Mouse (Mus musculus) mesoderm, embryonic 11.5 days (tissue): ENCODE results near the gene Pidd1.
A peak's percentile ranks its signal among the peaks of the same experiment; 100 is the strongest.
"Not testable (repeated sequence)": the region's sequence is repeated elsewhere in the genome, so short reads cannot be mapped to it uniquely, and the experiment has no call there.

Source experiments
- DNase-seq: peaks from one replicate; pipeline ENCODE4 v3.0.0-alpha.2; 2012; ENCODE audit warnings: low read depth, low spot score

Gene Pidd1

DNA sequence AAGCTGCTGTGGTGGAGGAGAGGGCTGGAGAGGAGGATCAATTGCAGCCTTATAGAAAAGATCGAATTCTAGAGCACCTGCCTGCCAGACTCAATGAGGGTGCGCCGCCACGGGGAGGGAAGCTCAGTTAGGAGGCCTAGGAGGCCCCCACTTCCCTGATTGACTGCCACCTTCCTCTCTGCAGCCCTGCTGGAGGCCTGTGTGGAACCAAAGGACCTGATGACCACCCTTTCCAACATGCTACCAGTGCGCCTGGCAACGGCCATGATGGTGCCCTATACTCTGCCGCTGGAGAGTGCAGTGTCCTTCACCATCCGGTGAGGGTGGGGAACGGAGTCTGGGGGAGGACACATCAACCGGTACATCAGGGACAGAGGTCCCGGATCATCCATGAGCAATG is 14.8 kb upstream of the Pidd1 start:
- DNase-seq = no peak

DNA sequence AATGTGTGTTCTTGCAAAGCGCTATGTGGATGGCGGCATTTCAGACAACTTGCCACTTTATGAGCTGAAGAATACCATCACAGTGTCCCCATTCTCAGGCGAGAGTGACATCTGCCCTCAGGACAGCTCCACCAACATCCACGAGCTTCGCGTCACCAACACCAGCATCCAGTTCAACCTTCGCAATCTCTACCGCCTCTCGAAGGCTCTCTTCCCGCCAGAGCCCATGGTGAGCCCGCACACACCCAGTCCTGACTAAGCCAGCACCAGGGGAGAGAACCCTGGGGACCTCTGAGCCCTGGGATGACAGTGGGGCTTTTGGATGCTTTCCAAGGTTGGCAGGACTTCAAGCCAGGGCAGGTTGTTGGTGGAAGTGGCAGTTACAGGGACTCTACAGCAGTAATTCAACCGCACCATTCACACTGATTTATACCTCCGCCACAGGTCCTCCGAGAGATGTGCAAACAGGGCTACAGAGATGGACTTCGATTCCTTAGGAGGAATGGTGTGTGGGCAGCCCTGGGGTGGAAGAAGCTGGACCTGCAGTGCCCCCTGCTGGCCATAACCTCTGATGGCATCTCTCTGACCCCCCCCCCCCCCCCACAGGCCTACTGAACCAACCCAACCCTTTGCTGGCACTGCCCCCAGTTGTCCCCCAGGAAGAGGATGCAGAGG is 14.3 kb upstream of the Pidd1 start:
- DNase-seq = peak; percentile 45

DNA sequence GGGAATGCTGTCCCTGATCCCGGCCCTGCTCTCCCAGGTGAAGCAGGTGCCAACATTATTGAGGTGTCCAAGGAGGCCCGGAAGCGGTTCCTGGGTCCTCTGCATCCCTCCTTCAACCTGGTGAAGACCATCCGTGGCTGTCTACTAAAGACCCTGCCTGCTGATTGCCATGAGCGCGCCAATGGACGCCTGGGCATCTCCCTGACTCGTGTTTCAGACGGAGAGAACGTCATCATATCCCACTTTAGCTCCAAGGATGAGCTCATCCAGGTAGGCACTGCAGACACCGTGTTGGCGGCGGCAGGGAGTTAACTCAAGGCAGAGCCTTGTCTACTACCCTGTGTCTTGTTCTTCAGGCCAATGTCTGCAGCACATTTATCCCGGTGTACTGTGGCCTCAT is 13.4 kb upstream of the Pidd1 start:
- no peak for DNase-seq

- no peak for DNase-seq
These were observed 12.9 kb upstream of the Pidd1 start for GRCm38 (mm10) chr7:141456739-141457138.

DNA sequence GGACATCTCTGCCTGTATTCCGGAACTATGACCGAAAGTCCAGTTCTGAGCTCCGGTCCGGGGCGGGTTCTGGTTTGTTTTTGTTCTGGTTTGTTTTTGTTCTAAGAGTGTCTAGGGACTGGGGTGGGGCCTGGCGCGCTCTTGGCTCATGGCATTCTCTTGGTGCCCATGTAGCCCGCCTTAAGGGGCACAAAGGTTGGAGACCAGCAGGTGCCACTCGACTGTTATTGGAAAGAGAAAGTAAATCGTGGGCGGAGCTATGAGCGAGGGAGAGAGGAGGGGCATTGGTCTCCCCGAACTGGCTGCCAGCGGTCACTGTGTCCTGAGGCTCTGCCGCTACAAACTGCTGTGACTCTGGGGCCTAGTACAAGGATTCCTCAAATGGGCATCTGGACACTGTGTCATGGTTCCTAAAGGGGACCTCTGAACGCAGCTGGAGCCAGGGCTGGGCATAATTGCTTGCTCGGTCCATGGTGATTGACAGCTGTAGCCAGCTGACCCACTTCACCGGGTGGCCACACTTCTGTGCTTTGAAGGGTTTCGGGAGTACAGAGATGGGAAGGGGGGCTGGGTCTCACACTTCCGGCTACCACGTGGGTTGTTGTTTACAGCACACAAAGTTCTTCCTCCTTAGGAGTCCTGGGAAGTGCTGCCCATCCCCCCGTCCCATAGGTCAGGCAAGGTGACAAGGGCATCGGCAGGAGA is 11.9 kb upstream of the Pidd1 start:
- DNase-seq = peak; percentile 43

GRCm38 (mm10) chr7:141454967-141455551 is 11.2 kb upstream of the Pidd1 start, which contains the start of gene Pnpla2:
Gene Pnpla2, plus strand, starts transcription at chr7:141455198.
- peak; percentile 92 for DNase-seq

DNA sequence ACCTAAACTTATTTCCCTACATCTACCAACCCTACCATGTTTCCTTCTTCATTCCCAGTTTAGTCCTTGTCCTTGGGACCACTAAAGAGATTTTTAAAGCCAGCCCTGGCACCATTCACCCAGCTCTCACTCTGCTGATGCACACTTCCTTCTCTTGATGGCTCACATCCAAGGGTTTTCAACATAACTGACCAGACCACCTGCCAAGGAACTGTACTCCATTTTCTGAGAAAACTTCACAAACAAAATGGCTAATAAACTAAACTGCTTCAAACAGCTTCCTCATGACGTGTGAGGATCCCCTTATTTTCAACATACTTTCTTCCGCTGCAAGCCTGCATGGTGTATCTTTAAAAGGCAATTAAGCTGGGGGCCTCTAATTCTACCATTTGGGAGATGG is 9.8 kb upstream of the Pidd1 start:
- no peak for DNase-seq

DNA sequence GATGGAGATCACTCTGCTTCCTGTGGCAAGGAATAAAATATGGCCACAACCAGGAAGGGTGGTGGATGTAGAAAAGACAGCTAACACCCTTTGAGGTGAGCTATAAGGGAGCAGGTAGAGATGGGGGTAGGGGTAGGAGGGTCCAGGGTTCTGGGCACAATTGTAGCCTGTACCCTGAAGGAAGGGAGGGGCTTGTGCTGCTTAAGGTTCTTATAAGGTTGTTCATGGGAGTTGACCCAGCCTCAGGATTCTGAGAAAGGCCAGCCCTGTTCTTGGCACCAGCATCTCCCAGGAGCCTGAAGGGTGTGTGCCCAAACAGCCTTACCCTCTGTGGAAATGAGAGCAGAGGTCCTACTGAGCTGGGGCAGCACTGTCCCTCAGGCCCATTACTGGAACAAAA is 8.1 kb upstream of the Pidd1 start:
- no peak for DNase-seq

DNA sequence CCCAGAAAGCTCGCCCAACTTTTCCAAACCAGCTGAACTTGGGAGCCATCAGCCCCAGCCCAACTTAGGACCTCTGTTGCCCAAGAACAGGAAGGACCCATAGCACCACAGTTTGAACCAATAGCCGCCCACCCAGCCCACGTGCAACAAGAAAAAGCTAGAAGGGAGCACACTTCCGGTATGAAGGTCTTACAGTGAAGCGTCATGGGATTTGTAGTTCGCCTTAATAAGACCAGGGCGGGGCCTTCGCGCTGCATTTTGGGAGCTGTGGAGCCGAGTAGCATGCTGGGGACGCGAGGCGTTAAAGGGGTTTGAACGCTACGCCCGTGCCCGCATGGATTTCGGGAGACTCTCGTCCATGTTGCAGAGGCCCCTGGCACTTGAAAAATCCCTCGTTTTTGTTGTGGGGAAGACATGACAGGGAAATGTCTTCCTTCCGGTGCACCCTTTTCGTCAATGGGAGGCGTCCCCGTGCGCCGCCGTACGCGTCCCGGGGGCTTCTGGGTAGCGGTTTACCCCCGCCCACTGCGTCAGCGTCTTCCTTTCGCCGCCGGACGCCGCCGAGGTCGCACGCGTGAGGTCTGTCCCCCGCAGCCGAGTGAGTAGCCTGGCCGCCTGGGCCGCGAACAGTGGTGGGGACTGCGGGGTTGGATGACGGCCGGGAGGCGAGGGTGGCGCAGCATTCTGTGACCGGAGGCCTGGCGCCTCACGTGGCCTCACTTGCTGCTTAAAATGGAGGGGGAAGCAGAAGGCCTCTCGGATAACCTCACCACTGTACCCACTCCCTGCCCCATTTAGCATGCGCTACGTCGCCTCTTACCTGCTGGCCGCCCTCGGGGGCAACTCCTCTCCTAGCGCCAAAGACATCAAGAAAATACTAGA is 3.5 kb upstream of the Pidd1 start, which contains the start of gene Rplp2:
TSS of gene Rplp2 (plus strand) at position 261 of the 882 bp plus-strand sequence.
- peak; percentile 90 for DNase-seq

DNA sequence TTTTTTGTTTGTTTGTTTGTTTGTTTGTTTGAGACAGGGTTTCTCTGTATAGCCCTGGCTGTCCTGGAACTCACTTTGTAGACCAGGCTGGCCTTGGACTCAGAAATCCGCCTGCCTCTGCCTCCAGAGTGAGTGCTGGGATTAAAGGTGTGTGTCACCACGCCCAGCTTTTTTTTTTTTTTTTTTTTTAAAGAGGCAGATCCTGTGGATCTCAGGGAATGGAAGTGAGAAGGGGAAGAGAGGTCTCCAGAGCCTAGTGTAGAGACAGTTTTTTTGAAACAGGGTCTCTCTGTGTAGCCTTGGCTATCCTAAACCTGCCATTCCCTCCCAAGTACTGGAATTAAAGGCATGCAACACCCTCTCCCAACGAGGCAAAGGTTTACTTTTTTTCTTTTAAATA is 2.5 kb upstream of the Pidd1 start:
- not testable (repeated sequence) for DNase-seq

- peak; percentile 59 for DNase-seq
These were observed 574 bp downstream of the Pidd1 start for GRCm38 (mm10) chr7:141443081-141443821.

GRCm38 (mm10) chr7:141442199-141442598 is 1.6 kb downstream of the Pidd1 start:
- no peak for DNase-seq

DNA sequence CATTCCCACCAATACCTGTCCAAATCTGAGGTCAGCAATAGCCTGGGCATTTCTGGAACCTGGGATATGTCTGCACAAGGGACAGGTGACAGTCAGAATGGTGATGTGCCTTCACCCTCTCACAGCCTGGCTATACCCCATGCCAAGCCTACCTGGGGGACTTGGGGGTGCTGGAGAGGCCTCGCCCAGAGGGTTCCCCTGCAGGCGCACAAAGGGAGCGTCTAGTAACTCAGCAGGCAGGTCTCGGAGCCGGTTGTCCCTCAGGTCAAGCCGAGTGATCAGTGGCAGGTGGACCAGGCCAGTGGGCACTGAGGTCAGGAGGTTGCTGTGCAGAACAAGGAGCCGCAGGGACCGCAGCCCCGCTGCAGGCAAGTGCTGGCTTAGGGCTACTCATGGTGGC is 2.4 kb downstream of the Pidd1 start:
- DNase-seq = no peak

DNA sequence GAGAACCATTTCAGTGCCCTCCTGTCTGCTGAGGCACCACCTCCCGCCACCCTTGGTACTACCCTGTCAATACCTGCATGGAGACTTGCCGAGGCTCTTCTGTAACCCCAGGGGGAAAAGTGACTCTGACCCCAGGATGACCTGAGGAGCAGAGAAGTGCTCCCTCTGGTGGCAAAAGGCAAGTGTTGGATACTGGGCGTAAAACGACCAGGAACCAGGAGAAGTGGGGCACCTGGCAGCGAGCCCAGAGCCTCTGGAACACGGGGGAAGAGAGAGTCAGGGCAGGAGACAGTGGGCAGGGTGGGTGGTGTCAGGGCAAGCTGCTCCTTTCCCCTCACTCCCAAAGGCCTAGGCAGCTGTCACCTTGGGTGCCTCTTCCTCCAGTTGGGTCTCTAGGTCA is 3.2 kb downstream of the Pidd1 start:
- peak; percentile 63 for DNase-seq

DNA sequence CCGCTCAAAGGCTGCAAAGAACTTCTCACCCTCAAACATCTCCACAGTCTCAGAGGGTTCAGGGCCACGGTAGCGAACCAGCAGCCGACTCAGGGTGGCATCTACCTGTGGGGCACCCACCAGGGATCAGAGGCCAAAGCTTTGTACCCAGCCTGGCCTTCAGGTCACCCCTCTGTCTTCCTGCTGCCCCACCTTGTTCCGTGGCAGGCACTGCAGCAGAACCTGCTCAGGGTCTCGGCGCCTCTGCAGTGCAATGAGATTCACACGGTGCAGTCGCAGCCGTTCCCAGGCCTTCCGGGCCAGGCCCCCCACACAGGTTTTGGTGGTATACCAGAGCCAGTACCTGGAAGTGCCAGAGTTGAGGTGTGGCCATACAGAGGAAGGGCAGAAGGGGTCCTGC is 4.0 kb downstream of the Pidd1 start:
- DNase-seq = no peak

DNA sequence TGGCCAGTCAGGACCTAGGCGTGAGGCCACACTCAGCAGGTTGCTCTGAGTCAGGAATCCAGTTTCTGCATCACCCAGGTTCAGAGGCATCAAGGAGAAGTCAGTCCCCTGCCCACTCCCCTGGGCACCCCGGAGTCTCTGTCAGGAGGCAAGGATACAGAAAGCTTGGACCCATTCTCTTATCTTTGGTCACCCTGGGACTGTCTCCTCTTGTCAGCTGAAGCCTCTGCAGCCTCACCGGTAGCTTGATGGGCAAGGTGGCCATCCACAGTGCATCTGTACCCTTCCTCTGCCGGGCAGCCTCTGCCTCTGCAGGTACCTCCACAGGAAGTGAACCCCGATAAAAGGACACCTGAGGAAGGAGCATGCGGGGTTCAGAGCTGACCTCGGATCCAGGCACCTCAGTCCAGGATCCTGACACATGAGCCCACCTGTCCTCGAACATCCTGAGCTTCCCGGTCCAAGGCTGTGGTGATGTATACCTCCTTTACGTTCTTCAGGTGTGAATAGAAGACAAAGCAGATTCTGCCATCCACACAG is 4.6 kb downstream of the Pidd1 start:
- no peak for DNase-seq

GRCm38 (mm10) chr7:141438201-141438968 is 5.4 kb downstream of the Pidd1 start:
- DNase-seq = no peak

DNA sequence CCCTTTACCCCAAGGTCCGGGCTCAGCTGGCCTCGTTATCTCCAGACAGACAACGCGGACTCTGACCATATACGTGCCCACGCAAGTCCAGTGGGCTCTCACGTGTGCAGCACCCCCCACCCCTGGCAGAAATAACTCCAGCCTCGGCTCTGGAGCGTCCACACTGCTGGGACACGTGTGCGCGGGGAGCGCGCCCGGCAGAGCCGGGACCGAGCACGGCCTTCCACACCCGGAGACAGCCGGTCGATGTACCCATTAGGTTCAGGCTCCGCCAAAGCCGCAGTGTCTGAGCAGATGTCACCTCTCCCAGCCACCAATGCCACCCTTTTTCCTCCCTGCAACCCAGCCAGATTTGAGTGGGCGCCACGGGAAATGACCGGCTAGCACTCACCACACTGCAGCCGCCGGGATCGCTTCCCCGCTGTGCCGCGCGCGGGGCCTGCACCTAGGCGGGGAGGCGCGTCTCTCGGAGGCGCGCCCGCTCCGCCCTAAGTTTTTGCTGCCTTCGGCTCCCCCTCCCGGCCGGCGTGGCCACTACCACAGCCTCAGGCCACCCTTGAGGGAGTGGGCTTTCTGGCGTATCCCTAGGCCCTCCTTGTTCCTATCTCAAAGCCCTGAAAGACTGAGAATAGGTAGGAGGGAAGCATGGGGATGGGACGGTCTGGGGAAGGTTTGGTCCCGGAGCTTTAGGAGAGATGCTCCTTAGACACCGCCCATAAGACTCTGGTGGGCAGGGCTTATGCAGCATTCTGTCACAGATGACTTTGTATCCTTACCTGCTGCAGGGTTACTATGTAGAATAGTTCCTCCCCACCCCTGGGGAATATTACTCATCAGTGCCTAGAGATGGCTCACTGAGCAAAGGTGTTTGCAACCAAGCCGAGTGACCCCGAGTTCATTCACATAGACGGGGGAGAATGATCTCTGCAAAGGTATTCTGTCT is 6.4 kb downstream of the Pidd1 start, which contains the start of gene Slc25a22:
TSS of gene Slc25a22 (minus strand) at position 715 of the 943 bp plus-strand sequence.
- peak; percentile 84 for DNase-seq

DNA sequence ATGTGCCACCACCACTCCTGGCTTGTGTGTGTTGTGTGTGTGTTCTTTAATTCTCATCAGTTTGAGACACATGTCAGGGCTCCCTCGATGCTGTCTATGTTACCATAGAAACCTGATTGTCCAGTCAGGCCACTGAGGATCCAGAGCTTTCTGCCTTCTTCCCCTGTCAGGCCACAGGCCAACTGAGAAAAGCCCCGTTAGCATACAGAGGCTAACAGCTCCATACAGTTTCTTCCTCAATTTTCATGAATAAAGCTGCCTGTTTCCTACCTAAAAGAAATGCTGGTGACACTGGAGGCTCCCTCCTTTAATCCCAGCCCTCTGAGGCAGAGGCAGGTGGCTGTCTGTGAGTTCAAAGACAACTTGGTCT is 7.3 kb downstream of the Pidd1 start:
- no peak for DNase-seq
